Mouse (Mus musculus) lung, postnatal 36 days (tissue): ENCODE data around the gene Trmt1.

Source experiments
- DNase-seq: peaks from one replicate; pipeline ENCODE4 v3.0.0; 2022; ENCODE audit warnings: mixed read lengths

Trmt1 gene

DNA sequence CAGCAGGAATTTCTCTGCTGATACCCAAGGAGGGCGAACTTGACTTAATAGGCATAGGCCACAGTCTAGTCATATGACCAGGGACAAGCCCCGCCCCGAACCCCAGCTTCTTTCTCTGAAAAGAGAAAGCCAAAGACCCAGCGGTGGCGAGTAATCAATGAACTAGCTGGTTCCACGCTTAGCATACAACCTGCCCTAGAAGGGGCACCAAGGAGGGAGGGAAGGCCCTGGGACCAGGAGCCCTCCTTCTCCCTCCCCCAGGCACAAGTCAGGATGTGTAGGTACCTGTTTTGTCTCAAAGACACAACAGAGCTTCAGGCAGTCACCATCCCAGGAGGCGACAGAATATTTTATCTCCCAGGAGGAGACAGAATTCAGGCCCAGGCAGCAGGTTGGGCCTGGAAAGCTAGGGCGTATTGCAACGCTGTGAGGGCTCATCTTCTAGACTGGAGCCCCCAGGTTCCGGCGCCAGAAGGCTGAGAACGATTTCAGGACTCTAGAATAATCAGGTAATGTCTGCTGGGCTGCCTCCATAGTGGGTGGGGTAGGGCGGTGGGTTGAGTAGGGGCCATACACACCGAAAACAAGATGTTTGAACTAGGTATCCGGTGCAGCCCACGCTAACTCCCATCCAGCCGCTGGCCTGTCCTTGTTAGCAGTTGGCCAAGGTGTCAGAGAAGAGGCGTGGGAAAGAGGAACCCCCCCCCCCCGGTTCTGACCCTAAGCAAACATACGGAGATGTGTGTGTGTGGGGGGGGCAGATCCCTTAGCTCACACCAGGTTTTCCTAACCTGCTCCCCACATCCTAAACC, at the start of gene Trmt1:
TSS of gene Trmt1 (plus strand) at position 117 of the 812 bp plus-strand sequence.
- DNase-seq: peak; percentile 71

DNA sequence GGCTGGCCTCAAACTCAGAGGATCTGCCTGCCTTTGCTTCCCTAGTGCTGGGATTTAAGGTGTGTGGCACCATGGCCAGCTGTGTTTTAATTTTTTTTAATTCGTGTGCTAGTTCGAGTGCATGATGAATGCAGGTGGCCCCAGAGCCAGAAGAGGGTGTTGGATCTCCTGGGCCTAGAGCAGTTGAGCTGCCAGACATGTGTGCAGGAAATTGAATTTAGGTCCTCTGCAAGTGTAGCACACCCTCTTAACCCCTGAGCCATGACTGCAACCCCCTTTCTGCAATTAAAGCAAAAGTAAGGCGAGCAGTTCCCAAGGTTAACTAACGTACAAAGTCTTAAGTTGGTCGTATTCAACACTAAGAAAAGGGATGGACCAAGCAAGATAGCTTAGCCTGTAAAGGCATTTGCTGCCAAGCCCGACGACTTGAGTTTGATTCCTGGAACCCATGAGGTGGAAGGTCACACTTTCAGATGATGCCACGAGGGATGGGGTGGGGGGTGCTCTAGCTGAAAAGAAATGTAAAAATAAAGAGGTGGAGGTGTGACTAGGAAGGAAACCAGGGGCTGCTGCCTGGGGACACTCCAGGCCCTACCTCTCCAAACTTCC, 48.1 kb upstream of the Trmt1 start:
- no peak for DNase-seq

DNA sequence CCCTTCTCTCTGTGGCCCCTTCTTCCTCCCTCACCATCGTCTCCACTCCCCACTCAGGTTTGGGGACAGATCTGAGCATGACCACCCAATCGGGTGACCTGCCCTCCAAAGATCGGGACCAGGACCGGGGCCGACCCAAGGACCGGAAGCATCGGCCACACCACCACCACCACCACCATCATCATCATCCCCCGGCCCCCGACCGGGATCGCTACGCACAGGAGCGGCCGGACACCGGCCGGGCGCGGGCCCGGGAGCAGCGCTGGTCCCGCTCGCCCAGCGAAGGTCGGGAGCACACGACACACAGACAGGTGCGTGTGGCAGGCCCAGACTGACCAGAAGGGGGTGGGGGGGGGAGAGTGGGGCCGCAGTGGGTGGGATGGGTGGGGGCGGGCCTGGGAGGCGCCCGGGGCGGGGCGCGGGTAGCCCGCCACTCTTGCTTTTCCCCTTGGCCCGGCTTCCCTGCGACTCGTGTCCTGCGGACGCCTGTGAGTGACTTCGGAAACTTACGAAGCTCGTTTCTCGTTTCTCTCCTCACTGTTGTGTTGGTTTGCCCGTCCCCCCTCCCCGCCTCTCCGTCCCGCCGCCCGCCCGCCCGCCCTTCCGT, 47.4 kb upstream of the Trmt1 start:
- no peak for DNase-seq

DNA sequence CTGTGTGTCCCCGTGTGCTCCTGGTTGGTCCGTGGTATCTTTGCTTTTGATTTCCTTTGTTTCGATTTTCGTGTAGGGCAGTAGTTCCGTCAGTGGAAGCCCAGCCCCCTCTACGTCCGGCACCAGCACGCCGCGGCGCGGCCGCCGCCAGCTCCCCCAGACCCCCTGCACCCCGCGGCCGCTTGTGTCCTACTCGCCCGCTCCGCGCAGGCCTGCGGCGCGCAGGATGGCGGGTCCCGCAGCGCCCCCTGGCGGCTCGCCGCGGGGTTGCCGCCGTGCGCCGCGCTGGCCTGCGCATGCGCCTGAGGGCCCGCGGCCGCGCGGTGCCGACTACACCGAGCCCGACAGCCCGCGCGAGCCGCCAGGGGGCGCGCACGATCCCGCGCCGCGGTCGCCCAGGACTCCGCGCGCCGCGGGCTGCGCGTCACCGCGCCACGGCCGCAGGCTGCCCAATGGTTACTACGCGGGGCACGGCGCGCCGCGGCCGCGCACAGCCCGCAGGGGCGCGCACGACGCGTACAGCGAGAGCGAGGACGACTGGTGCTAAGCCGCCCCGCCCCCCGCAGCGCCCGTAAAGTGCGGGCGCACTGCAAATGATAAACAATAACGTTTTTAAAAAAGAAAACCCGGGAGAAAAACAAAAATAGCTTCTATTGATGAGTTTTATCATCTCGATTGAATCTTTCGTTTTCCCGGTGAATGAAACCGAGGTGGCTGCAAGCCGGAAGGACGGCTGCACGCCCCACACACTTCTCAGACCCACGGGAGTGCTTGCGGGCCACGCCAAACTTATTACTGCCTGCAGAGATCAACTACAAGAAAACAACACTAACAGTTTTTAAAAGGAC, 46.7 kb upstream of the Trmt1 start:
- DNase-seq: peak; percentile 95

DNA sequence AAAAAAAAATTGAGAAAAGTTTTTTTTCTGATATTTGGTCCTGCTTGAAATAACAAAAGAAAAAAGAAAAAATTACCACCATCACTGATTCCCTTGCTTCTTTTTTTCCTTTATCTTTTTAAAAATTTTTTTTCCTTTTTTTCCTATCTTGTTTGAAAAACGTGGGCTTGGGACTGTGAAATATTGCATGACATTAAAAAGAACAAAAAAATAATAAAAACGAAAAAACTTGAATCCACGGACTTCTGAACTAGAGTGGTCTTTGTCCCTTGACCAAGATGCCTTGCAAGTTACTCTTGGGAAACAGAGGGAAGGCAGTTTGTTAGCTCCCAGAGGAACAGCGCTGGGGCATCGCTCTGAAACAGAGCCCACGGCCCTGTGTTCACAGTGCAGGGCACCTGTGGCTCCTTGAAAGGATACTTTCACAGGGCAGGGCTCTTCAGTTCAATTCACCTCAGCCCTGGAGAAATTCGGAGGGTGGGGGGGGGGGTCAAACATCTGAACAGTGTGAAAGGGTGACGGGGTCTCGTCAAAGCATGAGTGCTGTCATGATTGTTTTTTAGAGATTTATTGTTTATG, 46.0 kb upstream of the Trmt1 start:
- DNase-seq: no peak

DNA sequence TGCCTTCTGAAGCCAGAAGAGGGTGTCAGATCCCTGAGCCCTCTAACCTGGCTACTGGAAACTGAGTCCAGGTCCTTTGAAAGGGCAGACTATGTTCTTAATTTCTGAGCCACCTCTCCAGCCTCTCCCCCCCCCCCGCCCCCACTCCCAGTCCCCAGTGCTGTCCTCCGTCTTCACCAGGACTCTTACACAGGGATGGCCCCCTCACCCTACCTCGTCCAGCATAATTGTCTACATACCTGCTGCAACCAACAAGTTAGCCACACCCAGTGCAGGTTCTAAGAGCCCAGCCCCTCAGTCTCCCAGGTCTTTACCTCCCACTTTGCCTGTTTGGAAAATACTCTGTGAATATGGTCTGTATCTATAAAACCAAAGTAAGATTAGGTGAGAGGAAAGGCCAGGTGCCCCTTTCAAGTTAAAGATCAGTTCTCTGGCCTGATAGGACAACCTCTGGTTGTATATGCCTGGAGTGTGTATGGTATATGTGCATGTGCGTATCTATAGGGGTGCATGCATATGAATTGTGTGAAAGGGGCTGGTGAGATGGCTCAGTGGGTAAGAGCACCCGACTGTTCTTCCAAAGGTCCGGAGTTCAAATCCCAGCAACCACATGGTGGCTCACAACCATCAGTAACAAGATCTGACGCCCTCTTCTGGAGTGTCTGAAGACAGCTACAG, 45.4 kb upstream of the Trmt1 start:
- DNase-seq: no peak

DNA sequence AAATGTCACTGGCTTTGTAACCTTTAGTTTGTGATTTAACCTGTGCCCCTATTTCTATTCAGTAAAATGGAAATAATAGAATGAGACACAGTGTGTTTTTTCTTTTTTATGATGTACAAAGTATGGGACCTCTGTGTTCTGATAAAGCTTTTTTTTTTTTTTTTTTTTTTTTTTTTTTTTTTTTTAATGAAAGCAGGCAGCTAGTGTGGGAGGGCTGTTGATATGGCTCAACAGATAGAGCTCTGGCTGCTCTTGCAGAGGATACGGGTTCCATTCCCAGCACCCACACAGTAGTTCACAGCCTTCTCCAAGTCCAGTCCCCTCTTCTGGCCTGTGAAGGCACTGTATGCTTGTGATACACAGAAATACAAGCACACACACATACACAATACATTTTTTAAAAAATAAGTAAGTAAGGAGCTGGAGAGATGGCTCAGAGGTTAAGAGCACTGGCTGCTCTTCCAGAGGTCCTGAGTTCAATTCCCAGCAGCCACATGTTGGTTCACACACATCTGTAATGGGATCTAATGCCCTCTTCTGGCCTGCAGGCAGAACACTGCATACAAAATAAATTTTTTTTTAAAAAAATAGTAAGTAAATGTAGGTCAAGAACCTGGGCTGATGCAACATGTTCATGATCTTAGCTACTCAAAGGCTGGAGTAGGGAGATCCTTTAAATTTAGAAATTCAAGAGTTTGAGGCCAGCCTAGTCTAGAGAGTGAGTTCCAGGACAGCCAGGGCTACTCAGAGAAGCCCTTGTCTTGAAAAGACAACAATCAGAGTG, 44.3 kb upstream of the Trmt1 start:
- DNase-seq: no peak

DNA sequence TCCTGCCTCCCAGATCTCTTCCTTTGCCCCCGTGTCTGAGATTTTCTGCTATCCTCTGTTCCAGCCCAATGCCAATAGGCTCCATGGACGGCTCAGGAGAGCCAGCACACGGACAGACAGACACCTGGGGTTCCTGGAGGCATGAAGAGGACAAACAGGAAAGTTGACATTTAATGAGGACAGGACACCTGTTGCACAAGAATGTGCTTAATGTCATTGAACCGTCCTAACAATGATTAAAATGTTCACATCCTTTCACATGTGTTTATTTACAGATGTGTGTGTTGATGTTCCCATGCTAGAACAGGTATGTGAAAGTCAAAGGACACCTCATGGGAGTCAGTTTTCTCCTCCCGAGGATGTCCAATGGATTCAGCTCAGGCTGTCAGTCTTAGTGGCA, 43.1 kb upstream of the Trmt1 start:
- no peak for DNase-seq

DNA sequence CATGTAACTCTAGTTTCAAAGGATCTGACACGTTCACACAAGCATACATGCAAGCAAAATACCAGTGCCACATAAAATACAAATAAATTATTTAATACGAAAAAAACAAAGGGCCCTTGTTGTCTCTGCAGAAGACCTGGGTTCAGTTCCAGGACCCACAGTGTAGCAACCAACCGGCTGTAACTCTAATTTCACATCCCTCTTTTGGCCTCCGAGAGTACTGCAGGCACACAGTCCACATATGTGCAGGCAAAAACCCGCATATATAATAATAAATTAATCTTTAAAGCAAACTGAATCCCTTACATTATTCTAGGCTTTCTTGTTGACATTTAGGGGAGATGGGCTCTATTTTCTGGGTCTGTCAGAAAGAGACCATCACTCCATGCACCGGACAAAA, 39.3 kb upstream of the Trmt1 start:
- DNase-seq: no peak

DNA sequence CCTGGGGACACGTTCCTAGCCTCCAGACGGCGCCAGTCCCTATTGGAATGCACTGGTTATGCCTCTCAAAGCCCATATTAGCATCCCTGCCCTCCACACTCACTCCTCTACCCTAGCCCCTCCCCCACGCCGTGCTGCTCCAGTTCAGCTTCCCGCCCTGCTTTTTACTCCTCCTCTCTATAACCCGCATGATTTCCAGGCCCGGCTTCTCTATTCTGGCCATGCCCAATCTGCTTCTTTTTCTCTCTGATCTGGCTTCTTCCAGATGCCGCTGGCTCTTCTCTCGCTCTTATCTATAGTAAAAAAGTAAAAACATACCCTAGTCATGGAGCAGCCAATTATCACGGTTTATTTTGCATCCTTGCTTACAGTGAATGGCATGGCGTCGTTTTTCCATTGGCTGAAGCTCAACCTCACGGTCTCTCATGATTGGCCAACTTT, 38.6 kb upstream of the Trmt1 start:
- DNase-seq: peak; percentile 44

DNA sequence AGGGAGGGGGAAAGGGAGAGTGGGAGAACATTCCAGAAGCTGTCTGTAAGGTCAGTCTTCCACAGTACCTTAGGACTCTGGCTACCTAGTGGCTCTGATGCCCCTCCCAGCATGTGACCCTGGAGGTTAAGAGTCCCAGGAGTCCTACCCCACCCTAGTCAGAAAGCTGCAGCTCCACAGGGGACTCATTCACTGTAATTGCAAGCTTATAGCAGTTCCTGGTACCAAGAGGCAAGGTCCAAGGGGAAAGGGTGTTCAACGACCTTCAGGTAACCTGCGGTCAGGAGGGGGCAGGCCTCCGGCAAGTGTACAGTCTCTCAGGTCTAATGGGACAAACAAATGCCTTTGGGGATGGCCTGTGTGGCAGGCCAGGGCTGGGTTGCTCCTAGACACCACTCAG, 35.9 kb upstream of the Trmt1 start:
- DNase-seq: no peak

DNA sequence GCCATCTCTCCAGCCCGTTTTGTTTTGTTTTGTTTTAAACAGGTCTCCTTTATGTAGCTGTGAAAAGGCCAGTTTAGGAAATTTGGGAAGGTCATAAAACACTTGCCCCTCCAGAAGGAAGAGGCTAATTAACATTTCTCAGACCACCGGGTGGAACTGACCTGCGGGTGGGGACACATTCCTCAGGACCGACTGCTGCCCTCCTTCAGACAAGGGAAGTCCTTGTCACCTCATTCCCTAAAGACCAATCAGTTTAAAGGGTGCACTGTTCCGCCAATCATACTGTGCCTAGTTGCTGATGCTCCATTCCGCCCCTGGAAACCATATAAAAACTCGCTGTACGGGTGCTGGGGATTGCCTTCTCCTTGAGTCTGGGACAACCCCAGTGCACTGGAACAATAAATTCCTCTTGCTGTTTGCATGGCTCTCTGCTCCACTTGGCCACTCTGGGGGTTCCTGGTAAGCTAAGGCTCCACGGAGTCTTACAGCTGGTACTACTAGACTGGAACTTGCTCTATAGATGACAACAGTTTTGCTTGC, 32.9 kb upstream of the Trmt1 start:
- no peak for DNase-seq

DNA sequence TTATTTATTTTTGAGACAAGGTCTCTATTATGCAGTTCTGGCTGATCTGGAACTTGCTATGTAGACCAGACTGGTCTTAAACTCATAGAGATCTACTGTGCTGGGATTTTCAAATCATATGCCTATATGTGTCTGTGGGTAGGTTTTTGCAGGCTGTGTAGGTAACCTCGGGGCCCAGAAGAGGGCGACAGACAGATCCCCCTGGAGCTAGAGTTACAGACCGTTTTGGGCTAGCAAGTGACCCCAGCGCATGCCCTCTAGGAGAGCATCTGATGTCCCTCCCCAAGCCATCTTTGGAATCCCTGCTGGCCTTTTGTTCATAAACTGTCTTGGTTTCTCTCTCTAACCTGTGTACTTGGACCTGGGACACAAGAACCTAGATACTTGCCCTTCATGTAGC, 31.5 kb upstream of the Trmt1 start:
- no peak for DNase-seq

DNA sequence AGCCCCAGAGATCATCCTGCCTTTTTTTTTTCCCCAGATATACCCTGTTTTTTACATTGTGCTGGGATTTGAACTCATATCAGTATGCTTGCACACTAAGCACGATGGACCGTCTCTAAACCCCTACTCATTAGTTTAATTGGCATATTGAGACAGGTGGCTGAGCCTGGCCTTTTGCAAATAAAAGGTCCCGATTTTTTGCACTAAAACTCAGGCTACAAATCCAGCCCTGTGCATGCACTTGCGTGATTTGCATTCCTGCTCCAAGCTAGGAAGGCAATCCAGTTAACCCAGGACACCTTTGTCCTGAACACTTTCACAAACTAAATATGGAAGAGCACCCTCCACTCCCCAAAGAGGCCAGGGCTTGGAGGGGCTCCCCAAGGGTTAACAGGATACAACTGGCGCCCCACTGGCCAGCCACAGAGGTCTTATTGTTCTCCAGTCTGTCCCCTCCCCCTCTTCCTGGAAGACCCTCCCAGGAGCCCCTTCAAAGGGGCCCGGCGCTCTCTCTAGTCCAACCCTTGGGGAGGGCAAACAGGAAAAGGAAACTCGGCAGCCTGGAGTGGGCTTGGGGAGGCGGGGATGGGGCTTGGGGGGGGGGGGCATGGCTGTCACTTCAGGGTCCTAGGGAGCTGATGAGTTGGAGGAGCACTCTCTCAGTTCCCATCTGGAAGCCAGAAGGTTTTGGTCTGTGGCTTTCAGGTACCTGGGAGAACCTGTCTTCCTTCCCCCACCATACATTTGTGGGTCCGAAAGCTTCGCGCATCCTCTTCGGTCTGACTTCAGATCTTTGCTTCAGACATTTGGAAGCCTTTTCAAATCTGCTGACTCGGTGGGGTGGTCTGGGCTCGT, 30.5 kb upstream of the Trmt1 start:
- DNase-seq: peak; percentile 63

DNA sequence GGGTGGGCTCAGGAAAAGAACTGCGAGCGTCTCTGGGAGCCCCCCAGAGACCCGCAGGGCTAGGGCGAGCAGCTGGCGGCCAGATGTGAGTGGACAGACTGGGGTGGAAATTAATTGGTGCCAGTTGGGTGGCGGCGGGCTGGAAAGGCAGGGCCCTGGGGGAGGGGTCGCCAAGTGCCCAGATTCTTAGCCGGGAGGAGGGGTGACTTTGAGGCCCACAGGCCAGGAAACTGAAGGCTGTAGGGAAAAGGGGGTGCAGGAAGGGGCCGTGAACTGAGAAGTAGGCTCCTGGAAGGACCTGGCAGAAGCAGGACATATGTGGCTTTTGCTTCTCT, 29.9 kb upstream of the Trmt1 start:
- peak; percentile 49 for DNase-seq

DNA sequence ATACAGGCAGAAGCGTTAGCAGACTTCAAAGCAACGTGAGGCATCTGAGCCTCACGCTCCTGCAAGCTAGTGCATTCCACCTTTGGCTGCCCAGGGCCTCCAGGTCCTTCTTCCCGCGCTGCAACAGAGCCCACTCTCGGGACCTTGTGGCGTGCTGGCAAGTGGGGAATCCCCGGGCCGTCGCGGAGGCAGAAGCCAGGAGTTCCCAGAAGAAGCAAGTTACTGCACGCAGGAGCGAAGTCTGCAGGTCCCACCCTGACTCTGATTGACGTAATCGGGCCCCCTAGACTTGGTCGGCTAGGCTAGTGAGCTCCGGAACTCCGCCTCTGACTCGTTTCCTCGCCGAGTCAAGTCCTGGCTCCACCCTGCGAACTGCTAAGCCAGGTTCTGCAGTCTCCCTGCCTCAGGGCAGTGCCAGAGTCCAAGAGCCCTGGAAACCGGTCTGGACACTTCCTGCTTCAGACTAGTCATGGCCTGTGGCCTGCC, 29.4 kb upstream of the Trmt1 start:
- peak; percentile 96 for DNase-seq

DNA sequence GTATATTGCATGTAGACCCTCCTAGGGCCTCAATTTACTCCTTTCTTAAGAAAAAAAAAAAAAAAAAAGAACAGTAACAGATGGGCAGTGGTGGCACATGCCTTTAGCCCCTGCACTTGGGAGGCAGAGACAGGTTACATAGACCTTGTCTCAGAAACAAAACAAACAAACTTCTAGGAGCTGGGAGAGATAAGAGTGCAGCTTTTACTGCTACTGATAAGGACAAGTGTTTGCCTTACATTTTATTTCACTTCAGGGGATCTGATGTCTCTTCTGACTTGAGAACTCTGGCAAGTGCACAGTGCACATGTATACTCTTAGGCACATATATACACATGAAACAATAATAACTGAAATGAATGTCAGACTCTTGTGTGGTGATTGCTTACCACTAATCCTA, 28.9 kb upstream of the Trmt1 start:
- no peak for DNase-seq

DNA sequence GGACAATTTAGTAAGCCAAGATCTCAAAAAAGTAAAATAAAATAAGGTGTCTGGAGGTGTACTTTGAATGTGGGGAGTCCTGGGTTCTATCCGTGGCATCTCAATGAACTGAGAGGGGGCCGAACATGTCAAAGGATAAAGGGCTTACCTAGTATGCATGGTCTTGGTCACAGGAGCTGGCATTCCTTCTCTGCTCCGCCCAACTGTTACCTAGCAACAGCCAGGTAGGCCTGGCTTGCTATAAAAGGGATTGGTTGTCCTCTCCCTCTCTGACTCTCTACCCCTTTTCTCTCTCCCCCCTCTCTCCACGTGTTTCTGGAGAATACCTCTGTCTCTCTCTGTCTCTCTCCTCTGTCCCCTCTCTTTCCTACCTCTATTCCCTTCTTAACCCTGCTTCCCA, 28.4 kb upstream of the Trmt1 start:
- peak; percentile 62 for DNase-seq

DNA sequence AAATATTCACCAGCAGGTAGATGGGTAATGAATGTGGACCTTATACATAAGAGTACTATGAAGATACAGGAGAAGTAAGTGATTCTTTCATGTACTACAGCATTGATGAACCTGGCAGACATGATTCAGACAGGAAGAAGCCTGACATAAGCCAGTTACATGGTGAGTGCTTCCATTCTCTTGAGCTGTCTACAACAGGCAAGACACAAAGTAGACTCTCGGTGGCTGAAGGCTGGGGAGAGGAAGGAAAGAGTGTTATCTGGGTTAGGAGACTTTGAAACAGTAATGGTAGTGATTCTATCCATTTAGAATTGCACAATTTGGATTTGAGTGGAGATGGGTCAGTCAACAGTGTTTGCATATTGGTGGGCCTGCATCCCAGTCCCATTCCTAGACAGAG, 27.2 kb upstream of the Trmt1 start:
- DNase-seq: no peak
